Mouse (Mus musculus): ENCODE data around the gene Slc16a6.

Slc16a6 gene

GRCm38 (mm10) chr11:109416709-109417420 is 56.5 kb downstream of the Slc16a6 start:
- no peak for DNase-seq (ENCODE audit: low read depth)

- DNase-seq (ENCODE audit: low read depth) = no peak
Observed at GRCm38 (mm10) chr11:109414802-109415201, 58.6 kb downstream of the Slc16a6 start.

- DNase-seq (ENCODE audit: low read depth) = no peak
Observed at GRCm38 (mm10) chr11:109413617-109414016, 59.8 kb downstream of the Slc16a6 start, which contains the start of gene 9930022D16Rik. Gene 9930022D16Rik (plus strand): TSS chr11:109413917.

GRCm38 (mm10) chr11:109410197-109410980 is 63.0 kb downstream of the Slc16a6 start:
- no peak for DNase-seq (ENCODE audit: low read depth)

GRCm38 (mm10) chr11:109406431-109406830 is 67.0 kb downstream of the Slc16a6 start:
- DNase-seq (ENCODE audit: low read depth) = no peak
